ENCODE assay signal across 22 mouse cellular contexts in genomic region chr9:14160207-14160606, GRCm38 (mm10).
A peak's percentile ranks its signal among the peaks of the same experiment; 100 is the strongest.
DNase-seq lines count a peak whose midpoint lies in the region; ATAC-seq lines count a peak whose summit lies in the region.
"Had no signal": no experiment of that assay in that cellular context is flagged by ENCODE, and none has a peak within 500 bp of the region (broad histone marks: within the 10 kb centered on the region; RNA-seq: fewer than 3 reads in every experiment).

No protein-coding gene starts in this region.

- 0 out of 2 replicates have a peak, but pooled peaks have one; percentile 11 for ATAC-seq in megakaryocyte progenitor cell, adult 5-6 weeks (replicated peaks; ENCODE audit: poor library complexity)
- ATAC-seq: forebrain, embryonic 14.5 days; forebrain, postnatal 0 days; Patski had no signal

- H3K36me3 ChIP-seq in splenic B cell, adult 2 months (ENCODE audit: control insufficient read depth, insufficient read depth, low read length, poor library complexity, severe bottlenecking): no peaks in the 10 kb centered on the region
- H3K36me3 ChIP-seq: embryonic facial prominence, embryonic 12.5 days; embryonic facial prominence, embryonic 15.5 days; G1E; hindbrain, embryonic 12.5 days; hindbrain, embryonic 15.5 days had no signal

- no peaks in the 10 kb centered on the region for H3K27me3 ChIP-seq in splenic B cell, adult 2 months (ENCODE audit: control insufficient read depth, insufficient read depth, low read length, poor library complexity, severe bottlenecking)
- H3K27me3 ChIP-seq: embryonic facial prominence, embryonic 12.5 days; embryonic facial prominence, embryonic 15.5 days; hindbrain, embryonic 12.5 days; hindbrain, embryonic 15.5 days; Patski had no signal

- peak; percentile 46 for DNase-seq in 416B (ENCODE audit: low read depth)
- peak; percentile 31 to 46 for DNase-seq in B cell, adult 2 months
- DNase-seq in splenic B cell, adult 2 months (ENCODE audit: low read depth, low spot score): peak; percentile 71
- DNase-seq in kidney, postnatal 36 days: no peak
- DNase-seq in layer of hippocampus, postnatal 10 days (ENCODE audit: low spot score in 2 of 2): no peak
- DNase-seq: adrenal gland, postnatal 10 days; adrenal gland, postnatal 36 days; cerebellum, adult 18-20 months; cerebellum, adult 9-10 months; cerebellum, postnatal 14 days; forebrain, postnatal 0 days; gastrocnemius, adult 2 months; gastrocnemius, postnatal 14 days; heart, adult 11 months had no signal

Comparison
In these comparisons a context has a peak if more than half of its experiments do, and no peak if none do; other contexts are left out.
1. DNase-seq: peak in 416B (single experiment), B cell, adult 2 months (2 of 2) and splenic B cell, adult 2 months (single experiment); none in kidney, postnatal 36 days (0 of 2) and layer of hippocampus, postnatal 10 days (0 of 2).